Mouse (Mus musculus): ENCODE measurements around the gene Bmp2k. TPM values are rescaled to one million over a fixed set of nuclear protein-coding genes. Genes with fewer than 3 reads are reported as not detected.
"Not testable (repeated sequence)": the region's sequence is repeated elsewhere in the genome, so short reads cannot be mapped to it uniquely, and the experiment has no call there.

Bmp2k gene
- polyA plus RNA-seq, 1 experiment from 2014 or later: 9.4 TPM

DNA sequence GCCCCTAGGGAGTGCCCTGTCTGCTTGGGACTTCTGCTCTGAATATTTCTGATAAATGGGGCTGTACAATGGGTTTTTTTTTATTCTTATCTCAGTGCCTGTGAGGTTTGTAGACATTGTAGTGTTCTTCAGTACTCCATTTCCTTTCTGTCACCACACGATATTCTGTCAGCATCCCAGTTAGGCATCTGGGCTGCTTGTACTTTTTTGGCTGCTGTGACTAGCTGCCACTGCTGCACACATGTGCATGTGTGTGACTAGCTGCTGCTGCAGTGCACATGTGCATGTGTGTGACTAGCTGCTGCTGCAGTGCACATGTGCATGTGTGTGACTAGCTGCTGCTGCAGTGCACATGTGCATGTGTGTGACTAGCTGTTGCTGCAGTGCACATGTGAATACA, 31.4 kb downstream of the Bmp2k start:
- H3K9me3 ChIP-seq; H3K36me3 ChIP-seq; H3K4me2 ChIP-seq; H3K4me3 ChIP-seq; H3K27me3 ChIP-seq; H3K27ac ChIP-seq; H3K9ac ChIP-seq; ATAC-seq (ENCODE audit: insufficient number of reproducible peaks, insufficient read depth, low FRiP score, low TSS enrichment, low read depth); H3K4me1 ChIP-seq: not testable (repeated sequence)
- WGBS: 78% methylated on average over 1 of the region's 1 CpGs

DNA sequence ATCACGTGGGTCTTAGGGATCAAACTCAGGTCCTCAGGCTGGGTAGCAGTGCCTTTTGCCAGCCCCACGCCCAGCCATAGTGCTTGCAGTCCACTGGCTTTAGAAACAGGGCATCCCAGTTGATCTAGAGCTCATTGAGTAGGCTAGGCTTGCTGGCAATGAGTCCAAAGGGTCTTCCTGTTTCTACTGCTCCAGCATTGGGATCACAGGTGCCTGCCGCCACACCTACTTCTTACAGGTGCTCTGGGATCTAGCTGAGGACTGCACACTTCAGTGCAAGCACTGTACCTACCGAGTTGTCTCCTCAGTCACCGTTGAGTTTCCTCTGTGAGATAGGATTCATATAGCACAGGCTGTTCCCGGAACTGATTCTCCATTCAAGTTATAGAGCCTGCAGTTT, 34.3 kb downstream of the Bmp2k start:
- no peaks in the 10 kb centered on the region for H3K9me3 ChIP-seq
- 84% methylated on average over 6 of the region's 6 CpGs for WGBS
- no peak overlapping the region for H3K27ac ChIP-seq
- no peak for ATAC-seq (ENCODE audit: insufficient number of reproducible peaks, insufficient read depth, low FRiP score, low TSS enrichment, low read depth)
- H3K9ac ChIP-seq: no peak overlapping the region
- peaks cover 4% of the 10 kb centered on the region; the same call in 1 of the 2 replicates for H3K36me3 ChIP-seq
- H3K27me3 ChIP-seq: no peaks in the 10 kb centered on the region
- H3K4me2 ChIP-seq: no peak overlapping the region
- H3K4me1 ChIP-seq: no peaks in the 10 kb centered on the region; the same call in 1 of the 2 replicates
- H3K4me3 ChIP-seq: no peak overlapping the region

DNA sequence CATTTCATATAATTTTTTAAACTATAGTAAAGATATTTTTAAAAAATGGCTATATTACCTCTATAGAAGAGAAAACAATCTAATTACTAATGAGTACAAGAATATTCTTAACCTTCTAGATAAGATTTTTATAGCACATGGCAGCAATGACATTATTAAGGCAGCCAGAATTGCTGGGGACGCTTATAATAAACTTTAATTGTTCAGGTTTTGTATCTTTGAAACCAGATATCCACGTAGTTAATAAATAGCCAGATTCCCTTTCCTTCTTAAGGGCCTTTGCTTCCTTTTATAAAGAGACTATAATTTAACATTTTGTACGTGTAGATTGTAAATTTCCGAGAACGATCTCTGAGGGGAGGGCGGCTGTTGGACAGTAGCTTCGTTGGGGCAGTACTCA, 47.8 kb downstream of the Bmp2k start:
- Histone ChIP-seq H3K27me3 (no peaks in the 10 kb centered on the region), H3K4me2 (no peak overlapping the region), H3K27ac (no peak overlapping the region), H3K9me3 (no peaks in the 10 kb centered on the region), H3K4me1 (no peaks in the 10 kb centered on the region), H3K9ac (no peak overlapping the region), H3K36me3 (peaks cover 12% of the 10 kb centered on the region), H3K4me3 (no peak overlapping the region)
- WGBS: 78% methylated on average over 7 of the region's 7 CpGs
- ATAC-seq (ENCODE audit: insufficient number of reproducible peaks, insufficient read depth, low FRiP score, low TSS enrichment, low read depth): no peak

DNA sequence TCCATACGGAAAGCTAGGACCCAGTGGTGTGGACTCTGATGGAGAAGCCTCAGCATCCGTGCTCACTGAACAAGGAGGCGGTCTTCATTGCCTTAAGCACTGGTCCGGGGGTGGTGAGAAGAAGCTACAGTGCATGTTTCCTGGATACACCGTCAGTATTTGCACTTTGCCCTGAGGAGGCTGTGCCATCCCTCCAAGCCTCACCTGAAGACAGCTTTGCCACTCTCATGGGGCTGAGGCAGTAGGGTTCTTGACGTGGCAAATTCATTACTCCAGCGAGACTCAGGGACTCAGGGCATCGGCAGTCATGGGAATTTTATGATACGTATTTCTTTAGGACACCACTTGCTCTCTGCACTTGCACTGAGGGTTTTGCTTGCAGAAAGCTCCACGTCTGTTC, 49.2 kb downstream of the Bmp2k start:
- H3K4me1 ChIP-seq: no peaks in the 10 kb centered on the region
- H3K36me3 ChIP-seq: peaks cover 12% of the 10 kb centered on the region
- no peak overlapping the region for H3K4me3 ChIP-seq
- H3K9ac ChIP-seq: no peak overlapping the region
- H3K4me2 ChIP-seq: no peak overlapping the region
- no peaks in the 10 kb centered on the region for H3K9me3 ChIP-seq
- H3K27me3 ChIP-seq: no peaks in the 10 kb centered on the region
- no peak for ATAC-seq (ENCODE audit: insufficient number of reproducible peaks, insufficient read depth, low FRiP score, low TSS enrichment, low read depth)
- H3K27ac ChIP-seq: no peak overlapping the region
- WGBS: 86% methylated on average over 10 of the region's 10 CpGs

DNA sequence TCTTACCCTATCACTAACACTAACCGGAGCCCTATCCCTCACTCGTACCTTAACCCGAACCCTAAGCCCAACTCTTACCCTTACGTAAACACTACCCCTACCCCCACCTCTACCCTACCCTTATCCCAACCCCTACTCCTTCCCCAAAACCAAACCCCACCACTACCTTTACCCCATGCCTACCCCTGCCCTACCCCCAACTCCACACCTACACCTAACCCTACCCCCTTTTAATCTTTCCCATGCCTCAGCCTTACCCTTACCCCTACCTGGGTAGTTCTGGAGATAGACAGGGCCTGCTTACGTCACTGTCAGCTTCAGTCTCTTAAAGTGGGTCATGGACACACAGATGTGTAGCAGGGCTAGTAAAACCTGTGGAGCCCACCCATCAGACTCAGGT, 51.4 kb downstream of the Bmp2k start:
- Histone ChIP-seq H3K4me2 (no peak overlapping the region), H3K27me3 (no peaks in the 10 kb centered on the region), H3K9ac (no peak overlapping the region), H3K36me3 (peaks cover 9% of the 10 kb centered on the region), H3K27ac (no peak overlapping the region), H3K9me3 (no peaks in the 10 kb centered on the region), H3K4me1 (no peaks in the 10 kb centered on the region), H3K4me3 (no peak overlapping the region)
- ATAC-seq (ENCODE audit: insufficient number of reproducible peaks, insufficient read depth, low FRiP score, low TSS enrichment, low read depth): no peak
- 90% methylated on average over 5 of the region's 5 CpGs for WGBS

DNA sequence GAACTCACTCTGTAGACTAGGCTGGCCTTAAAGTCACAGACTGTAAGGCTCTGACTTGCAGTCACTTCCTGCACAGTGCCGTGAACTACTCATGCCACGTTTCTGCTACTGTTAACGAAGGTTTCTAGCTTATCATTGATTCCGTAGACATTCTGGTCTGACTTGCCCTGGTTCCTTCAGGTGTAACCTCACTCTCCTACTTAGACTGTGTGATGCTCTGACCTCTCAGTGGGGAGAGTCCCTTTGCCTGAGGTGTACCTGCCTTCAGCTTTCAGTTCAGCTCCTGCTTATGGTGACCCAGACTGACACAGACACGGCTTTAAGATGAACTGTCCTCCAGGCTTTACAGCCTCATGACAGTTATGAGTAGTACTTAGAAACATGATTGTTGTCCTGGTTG, 56.7 kb downstream of the Bmp2k start:
- Histone ChIP-seq H3K27me3 (no peaks in the 10 kb centered on the region), H3K9me3 (no peaks in the 10 kb centered on the region), H3K4me1 (no peaks in the 10 kb centered on the region), H3K9ac (no peak overlapping the region), H3K36me3 (peaks cover 19% of the 10 kb centered on the region), H3K4me2 (no peak overlapping the region), H3K27ac (no peak overlapping the region), H3K4me3 (no peak overlapping the region)
- 90% methylated on average over 5 of the region's 5 CpGs for WGBS
- no peak for ATAC-seq (ENCODE audit: insufficient number of reproducible peaks, insufficient read depth, low FRiP score, low TSS enrichment, low read depth)

DNA sequence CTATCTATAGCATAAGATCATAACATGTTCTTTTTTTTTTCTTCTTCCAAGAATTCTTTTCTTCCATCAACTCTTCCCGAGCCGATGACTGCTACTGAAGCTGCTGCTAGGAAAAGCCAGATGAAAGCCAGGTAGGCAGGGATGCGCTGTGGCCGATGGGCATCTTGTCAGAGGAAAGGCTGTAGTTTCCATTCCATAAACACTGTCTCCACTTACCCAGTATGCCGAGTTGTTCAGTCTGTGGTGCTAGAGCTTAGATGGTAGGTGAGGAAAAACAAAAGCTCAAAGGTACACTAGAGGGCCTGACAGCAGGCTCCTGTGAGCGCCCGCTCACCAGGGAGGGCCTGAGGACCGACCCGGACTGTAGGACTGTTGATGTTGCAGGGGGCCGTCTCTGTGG, 57.3 kb downstream of the Bmp2k start:
- ATAC-seq (ENCODE audit: insufficient number of reproducible peaks, insufficient read depth, low FRiP score, low TSS enrichment, low read depth): no peak
- H3K4me1 ChIP-seq: no peaks in the 10 kb centered on the region
- H3K36me3 ChIP-seq: peaks cover 19% of the 10 kb centered on the region
- H3K27ac ChIP-seq: no peak overlapping the region
- H3K9me3 ChIP-seq: no peaks in the 10 kb centered on the region
- H3K4me3 ChIP-seq: no peak overlapping the region
- no peak overlapping the region for H3K4me2 ChIP-seq
- no peaks in the 10 kb centered on the region for H3K27me3 ChIP-seq
- H3K9ac ChIP-seq: no peak overlapping the region
- whole genome bisulfite sequencing: 82% methylated on average over 10 of the region's 10 CpGs

DNA sequence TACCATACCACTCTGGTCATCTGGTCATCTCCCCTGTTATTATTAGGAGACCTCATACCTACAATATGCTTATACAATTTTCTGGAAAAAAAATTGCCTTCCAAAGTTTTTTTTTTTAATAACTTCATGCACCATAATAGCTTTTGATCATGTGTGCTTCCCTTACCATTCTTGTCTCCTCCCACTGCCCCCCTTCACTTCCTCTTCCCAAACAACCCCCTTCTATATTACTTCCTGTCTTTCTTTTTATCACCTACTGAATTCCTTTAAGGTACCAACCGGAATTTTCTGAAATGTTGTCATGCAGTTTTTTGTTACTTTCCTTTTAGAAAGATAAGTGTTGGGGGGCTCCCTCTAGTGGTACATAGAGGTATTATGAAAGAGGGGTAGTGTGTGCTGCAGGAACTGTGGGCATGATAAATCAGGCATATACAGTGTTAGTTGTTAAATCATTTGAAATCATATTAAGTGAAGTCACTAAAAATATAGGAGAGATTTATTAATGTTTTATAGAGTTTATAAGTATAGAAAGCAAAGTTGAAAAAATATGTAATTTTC, 58.1 kb downstream of the Bmp2k start:
- Histone ChIP-seq H3K4me2 (no peak overlapping the region), H3K36me3 (peaks cover 19% of the 10 kb centered on the region), H3K27me3 (no peaks in the 10 kb centered on the region), H3K4me1 (no peaks in the 10 kb centered on the region), H3K9me3 (no peaks in the 10 kb centered on the region), H3K27ac (no peak overlapping the region), H3K9ac (no peak overlapping the region), H3K4me3 (no peak overlapping the region)
- 2% methylated on average over 1 of the region's 1 CpGs for WGBS
- ATAC-seq (ENCODE audit: insufficient number of reproducible peaks, insufficient read depth, low FRiP score, low TSS enrichment, low read depth): no peak

DNA sequence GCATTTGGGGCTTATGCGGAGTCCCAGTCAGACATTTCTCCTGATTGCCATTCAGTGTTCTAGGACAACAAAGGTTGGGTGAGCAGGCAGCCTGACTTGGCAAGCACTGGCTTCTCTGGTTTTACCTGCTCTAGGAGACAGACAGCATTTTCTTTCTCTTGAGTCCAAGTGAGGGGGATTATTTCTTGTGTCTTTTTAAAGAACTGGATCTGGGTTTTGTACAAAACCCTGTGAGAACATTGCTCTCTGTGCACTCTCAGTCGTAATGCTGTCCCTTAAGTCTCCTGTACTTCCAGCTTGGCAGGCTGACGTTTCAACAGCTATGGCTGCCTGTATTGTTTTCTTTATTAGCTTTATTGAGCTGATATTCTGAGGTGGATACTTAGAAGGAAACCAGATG, 58.9 kb downstream of the Bmp2k start:
- Histone ChIP-seq H3K27ac (no peak overlapping the region), H3K4me3 (no peak overlapping the region), H3K9me3 (no peaks in the 10 kb centered on the region), H3K9ac (no peak overlapping the region), H3K4me2 (no peak overlapping the region), H3K27me3 (no peaks in the 10 kb centered on the region), H3K4me1 (no peaks in the 10 kb centered on the region), H3K36me3 (peaks cover 19% of the 10 kb centered on the region)
- ATAC-seq (ENCODE audit: insufficient number of reproducible peaks, insufficient read depth, low FRiP score, low TSS enrichment, low read depth): no peak
- 80% methylated on average over 3 of the region's 3 CpGs for WGBS

DNA sequence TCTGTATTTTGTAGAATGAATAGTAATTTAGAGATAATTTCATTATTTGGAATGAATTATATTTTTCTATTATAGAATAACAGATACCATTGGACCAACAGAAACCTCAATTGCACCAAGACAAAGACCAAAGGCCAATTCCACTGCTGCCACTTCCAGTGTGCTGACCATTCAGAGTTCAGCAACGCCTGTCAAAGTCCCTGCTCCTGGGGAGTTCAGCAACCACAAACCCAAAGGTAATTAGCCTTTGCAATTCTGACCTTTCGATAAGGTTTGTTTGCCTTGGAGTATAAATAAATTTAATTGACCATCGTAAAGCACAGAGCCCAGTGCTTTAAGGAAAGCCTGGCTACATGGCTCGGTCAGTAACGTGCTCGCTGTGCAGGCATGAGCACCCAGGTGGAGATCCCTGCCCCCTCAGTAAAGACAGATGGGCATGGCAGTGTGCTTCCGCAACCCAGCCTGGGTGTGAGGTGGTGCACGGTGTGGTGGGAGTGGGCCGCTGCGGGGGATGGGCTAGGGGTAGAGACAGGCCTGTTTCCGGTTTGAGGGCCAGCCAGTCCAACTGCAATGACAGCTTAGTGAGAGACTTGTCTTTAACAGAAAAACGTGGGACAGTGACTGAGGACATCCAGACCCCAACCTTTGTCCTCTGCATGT, 59.4 kb downstream of the Bmp2k start:
- no peak overlapping the region for H3K9ac ChIP-seq
- H3K36me3 ChIP-seq: peaks cover 20% of the 10 kb centered on the region
- H3K27me3 ChIP-seq: no peaks in the 10 kb centered on the region
- ATAC-seq (ENCODE audit: insufficient number of reproducible peaks, insufficient read depth, low FRiP score, low TSS enrichment, low read depth): no peak
- no peak overlapping the region for H3K27ac ChIP-seq
- no peak overlapping the region for H3K4me3 ChIP-seq
- WGBS: 81% methylated on average over 12 of the region's 12 CpGs
- no peak overlapping the region for H3K4me2 ChIP-seq
- H3K4me1 ChIP-seq: no peaks in the 10 kb centered on the region
- no peaks in the 10 kb centered on the region for H3K9me3 ChIP-seq

DNA sequence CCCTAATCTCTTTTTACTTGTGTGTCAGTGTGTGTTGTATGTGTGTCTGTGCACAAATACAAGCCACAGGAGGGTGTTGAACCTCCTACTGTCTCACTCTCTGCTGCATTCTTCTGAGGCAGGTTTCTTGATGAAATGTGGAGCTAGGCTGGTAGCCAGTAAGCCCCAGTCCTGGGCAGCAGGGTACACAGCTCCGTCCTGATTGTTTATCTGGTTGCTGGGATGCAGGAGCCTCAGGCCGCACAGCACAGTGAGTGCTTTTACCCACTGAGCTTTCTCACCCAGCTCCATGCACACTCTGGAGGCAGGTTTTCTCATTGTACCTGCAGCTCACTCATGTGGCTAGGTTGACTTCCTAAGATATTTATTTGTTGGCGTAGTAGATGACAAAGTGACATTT, 63.4 kb downstream of the Bmp2k start:
- no peak overlapping the region for H3K27ac ChIP-seq
- no peaks in the 10 kb centered on the region for H3K9me3 ChIP-seq
- no peak overlapping the region for H3K4me2 ChIP-seq
- WGBS: 61% methylated on average over 3 of the region's 3 CpGs
- no peaks in the 10 kb centered on the region for H3K27me3 ChIP-seq
- no peaks in the 10 kb centered on the region for H3K4me1 ChIP-seq
- no peak overlapping the region for H3K9ac ChIP-seq
- H3K36me3 ChIP-seq: peaks cover 42% of the 10 kb centered on the region
- ATAC-seq (ENCODE audit: insufficient number of reproducible peaks, insufficient read depth, low FRiP score, low TSS enrichment, low read depth): no peak
- no peak overlapping the region for H3K4me3 ChIP-seq

DNA sequence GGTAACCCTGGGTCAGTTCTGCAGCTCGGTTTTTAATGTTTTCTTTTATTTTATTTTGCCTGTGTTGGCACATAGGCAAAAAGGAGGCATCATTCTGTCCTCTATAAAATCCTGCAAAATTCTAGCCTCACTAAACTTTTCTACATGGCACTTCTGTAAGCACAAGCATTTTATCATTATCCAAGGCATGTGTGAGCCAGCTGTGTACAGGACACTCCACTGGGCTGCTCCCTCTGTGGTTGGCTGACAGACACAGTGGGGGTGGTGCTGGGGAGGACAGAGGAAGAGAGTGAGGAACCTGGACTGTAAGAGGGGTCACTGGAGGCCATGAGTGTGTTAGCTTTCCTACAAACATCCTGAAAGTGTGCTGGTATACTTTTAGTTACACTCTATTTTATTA, 64.6 kb downstream of the Bmp2k start:
- H3K4me1 ChIP-seq: no peaks in the 10 kb centered on the region

More for the DNA sequence above, 64.6 kb downstream of the Bmp2k start:
- Histone ChIP-seq H3K9me3 (no peaks in the 10 kb centered on the region), H3K4me3 (no peak overlapping the region), H3K4me2 (no peak overlapping the region), H3K27me3 (no peaks in the 10 kb centered on the region), H3K36me3 (peaks cover 51% of the 10 kb centered on the region), H3K27ac (no peak overlapping the region), H3K9ac (no peak overlapping the region)
- WGBS: 71% methylated on average over 1 of the region's 1 CpGs
- no peak for ATAC-seq (ENCODE audit: insufficient number of reproducible peaks, insufficient read depth, low FRiP score, low TSS enrichment, low read depth)

All from embryonic facial prominence, embryonic 13.5 days (tissue).